Mouse (Mus musculus) adrenal gland, adult (tissue): ENCODE data around the gene Macf1.
"Not testable (repeated sequence)": the region's sequence is repeated elsewhere in the genome, so short reads cannot be mapped to it uniquely, and the experiment has no call there.

Experiments used
- DNase-seq, 2 experiments: peaks; one replicate each; pipeline ENCODE4 v3.0.0; 2022 to 2023; ENCODE audit warnings: low spot score in 1 of 2; ENCODE audit not compliant: inconsistent age in 2 of 2

Gene Macf1

DNA sequence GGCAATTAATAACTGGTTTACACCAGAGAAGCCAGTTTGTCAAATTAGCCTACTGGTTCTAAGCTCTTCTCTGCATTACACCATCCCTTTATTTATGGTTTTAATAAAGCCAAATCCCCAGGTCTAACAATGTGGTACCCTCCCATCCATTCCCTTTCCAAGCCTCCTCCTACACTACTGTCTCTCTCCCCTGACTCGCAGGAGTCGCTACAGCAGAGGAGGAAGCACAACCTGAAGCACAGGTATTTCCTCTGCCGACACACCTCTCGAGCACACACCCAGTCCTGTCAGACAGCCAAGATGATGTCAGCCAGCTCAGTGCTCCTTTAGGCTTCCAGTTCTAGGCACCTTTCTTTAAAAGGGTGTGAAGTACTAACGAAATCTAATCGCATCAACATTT lies 47.0 kb downstream of the Macf1 start:
- no peak for DNase-seq

DNA sequence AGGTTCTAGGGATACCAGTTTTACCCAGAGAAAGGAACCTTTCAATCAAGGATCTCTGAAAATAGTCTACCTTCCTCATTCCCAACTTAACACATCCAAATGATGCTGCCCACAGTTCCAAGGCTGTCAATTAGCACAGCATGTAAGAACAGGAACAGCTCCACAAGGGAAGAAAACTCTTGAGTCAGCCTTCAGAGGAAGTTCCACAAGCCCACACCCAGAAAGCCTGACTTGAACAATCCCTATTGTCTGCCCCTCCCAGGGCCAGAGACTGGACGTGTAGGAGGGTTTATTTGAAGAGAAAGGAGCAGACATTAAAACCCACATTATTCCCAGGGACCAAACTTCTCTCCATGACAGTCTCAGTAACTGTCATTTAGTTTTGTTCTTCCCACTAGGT lies 48.7 kb downstream of the Macf1 start:
- no peak for DNase-seq

DNA sequence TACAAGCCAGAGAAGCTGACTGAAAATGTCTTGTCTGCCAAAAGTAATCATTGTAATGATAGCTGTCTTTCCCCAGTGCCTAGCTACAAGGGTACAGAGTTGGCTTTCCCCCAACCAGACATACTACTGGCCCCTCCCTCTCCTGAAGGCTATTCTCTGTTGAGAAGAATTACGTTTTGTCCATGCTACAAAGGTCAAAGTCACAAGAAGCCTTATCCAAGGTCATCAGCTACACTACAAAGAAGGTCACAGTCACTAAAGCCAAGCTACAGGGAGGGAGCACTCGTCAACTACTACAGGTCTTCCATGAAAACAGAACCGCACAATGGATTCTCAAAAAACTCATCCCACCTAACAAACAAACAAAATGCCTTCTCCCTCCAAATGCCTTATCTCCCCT lies 49.7 kb downstream of the Macf1 start:
- peak; percentile 55 to 87 for DNase-seq

DNA sequence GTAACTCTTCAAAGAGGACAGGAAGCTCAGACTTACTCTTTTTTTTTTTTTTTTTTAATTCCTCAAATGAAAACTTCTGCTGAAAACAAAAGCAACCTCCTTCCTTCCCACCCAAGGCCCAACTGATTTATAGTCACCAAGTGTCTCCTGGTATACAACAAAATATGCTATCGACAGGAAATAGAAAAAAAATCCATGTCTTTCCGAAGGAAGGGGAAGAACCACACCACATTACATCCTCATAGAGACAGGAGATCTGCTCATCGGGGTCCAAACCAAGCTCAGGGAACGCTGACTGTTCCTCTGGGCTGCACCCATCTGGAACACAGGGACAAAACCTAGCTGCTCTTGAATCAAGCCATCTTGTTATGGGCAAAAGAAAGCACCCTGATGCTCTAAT lies 50.3 kb downstream of the Macf1 start:
- DNase-seq, result no peak

DNA sequence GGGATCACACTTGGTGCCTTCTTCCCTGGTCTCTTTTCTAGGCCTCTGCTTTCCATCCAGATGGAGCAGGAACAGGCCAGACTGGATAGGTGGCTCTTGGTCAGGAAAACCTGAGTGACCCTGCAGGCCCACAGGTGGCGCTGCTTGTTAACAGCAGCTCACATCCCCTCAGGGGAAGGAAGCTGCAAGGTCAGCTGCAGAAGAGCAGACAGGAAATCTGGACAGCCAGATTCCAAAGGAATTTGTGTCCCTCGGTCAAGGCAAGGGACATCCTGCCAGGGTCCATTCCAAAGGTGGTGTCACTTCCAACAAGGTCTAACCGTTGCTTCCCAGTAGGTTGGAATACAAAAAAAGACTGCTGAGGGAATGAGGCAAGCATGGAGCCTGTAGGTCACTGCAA lies 50.8 kb downstream of the Macf1 start:
- peak; percentile 89 to 93 for DNase-seq

DNA sequence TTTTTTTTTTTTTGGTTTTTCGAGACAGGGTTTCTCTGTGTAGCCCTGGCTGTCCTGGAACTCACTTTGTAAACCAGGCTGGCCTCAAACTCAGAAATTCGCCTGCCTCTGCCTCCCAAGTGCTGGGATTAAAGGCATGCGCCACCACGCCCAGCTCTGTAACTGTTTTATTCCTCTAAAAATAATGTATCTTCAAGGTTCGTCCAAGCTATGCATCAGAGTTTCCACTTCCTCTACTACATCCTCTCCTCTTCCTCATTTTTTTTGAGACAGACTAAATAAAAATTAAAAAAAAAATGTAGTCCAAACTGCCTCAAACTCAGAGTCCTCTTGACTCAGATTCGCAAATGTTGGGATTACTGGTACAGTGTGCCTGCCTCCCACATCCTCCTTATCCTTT lies 52.0 kb downstream of the Macf1 start:
- DNase-seq, result not testable (repeated sequence)

DNA sequence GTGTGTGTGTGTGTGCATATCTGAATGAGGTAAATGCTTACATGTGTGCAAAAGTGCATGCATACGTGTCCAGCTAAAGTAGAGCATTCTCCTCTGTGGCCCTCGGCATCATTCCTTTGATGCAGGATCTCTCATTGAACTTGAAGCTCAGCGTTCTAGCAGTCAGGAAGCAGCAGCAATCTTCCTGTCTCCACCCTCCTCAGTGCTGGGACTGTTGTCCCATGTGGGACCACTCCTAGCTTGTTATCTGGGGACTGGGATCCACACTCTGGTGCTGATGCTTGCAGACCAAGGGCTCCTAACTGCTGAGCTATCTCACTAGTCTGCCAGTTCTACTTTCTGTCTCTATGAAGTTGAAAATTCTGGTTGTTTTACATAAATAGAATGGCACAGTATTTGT lies 52.5 kb downstream of the Macf1 start:
- no peak for DNase-seq

DNA sequence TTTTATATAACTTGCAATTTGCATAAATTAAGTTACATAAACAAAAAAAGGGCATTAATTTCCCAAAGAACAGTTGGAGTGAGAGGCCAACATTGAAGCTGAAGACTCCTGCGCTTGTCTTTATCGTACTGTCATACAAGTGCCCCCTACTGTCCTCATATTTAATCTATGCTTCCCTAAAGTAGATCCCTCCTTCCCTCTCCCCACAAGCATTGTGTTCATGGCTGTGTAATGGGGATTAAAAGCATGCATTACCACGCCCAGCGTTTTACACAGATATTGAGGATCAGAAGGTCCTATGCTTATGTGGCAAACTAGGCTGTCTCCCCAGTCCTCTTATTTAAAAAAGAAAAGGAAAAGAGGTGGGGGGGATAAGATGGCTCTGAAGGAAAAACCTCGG lies 56.5 kb downstream of the Macf1 start:
- no peak for DNase-seq

DNA sequence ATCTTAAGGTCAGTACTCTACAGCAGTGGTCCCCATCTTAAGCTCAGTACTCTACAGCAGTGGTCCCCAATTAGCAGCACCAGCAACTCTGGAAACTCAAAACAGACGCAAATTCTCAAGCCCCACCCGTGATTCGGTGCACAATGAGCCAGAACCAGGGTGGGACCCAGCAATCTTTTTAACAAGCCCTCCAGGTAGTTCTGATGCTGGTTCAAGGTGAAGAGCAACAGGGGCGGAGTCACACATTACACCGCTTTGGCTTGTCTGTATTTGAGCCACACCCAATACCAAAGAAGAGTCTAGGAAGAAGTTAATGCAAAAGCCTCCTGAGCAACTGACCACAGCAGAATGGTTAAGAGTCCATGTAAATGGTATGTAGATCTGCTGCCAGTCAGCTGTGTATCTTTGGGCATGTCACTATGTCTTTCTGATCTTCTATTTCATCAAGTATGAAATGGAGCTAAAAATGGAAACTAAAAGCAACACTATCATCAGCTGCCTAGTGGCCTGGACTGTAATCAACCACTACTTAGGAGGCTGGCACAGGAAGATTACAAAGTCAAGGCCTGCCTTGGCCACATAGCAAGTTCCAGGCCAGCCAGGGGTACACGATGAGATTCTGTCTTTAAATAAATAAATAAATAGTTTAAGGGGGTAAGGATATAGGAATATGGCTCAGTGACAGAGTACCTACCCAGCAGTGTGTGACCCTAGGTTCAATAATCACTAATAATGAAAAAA lies 58.7 kb downstream of the Macf1 start:
- no peak for DNase-seq

DNA sequence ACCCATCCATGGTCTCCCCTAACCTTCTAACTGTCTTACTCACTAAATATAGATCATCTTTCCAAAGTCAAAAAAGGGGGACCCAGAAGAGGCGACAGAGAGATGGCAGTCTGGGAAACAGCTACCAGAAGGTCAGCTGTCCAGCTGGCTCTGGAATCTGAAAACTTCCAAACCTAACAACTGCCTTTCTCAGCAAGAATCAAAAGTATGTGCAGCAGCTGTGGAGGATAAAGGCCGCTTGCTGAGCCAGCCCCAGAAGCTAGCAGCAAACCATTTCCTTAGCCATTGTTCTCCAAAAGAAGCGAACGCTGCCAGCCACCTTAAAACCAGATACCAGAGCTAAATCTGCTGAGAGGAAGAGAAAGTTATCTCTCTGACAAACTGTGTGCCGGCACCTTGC lies 59.7 kb downstream of the Macf1 start:
- peak in 1 of 2 experiments; percentile 52 for DNase-seq

DNA sequence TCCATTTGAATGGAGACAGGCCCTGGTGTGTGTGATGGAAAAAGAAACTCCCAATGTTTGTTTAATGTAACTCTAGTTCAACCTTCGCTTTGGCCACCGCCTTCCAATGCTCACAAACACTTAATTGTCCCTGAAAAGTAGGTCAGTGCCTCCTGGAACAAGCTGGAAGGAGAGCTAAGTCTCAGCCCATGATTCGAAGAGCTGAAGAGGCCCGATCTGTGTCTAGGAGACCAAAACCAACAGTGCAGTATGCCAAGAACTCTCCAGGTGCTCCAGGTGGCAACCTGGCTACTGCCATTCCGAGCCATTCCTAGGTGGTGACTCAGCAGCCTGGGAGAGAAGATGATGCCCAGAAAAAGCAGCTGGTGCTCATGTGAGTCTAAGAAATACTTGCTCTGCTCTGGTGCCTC lies 60.4 kb downstream of the Macf1 start:
- peak in 1 of 2 experiments; percentile 64 for DNase-seq

DNA sequence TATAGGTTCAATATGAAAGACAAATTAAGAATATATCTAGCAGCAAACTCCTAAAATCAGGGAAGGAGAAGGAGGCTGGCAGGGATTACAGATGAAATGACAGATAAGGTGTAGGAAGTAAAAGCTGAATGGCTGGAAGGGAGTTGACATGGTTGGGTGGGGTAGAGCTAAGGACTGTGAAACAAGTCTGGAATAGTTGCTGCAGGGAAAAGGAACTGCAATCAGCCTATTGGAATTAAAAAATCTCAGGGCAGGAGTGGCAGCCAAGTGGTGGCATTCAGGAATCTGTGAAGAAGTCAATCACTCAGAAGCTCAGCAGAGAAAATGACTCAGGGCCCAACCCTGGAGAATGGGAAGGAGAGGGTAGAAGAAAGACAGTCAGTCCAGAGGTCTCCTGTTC lies 62.4 kb downstream of the Macf1 start:
- no peak for DNase-seq

DNA sequence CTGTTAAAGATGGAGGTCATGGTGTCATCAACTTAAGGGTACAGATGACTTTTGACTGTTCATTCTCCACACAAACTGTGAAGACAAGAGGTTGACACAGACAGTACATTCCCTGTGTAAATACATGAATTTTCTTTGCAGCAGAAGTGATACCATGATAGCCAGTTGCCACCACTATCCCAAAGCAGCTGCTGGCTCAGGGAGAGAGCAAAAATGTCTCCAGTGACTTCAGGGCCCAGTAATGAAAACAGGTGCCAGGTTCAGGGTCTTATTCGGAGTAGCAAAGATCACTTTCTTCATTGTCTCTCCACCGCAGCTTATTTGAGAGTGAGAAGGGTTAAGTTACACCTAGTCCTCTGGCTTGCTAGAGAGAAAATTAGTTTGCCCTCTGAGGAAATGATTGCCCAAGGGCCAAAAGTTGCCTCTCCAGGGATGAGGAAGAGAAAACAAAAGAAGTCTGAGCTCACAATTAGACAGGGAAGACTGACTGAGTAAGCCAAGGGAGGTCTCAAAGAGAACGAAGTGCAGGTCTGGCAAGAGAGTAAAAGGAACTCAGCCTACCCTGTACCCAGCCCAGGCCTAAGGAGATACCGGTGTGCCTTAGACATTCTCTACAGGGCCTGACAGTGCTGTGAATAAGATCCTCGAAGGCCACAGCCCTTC lies 66.3 kb downstream of the Macf1 start:
- no peak for DNase-seq

DNA sequence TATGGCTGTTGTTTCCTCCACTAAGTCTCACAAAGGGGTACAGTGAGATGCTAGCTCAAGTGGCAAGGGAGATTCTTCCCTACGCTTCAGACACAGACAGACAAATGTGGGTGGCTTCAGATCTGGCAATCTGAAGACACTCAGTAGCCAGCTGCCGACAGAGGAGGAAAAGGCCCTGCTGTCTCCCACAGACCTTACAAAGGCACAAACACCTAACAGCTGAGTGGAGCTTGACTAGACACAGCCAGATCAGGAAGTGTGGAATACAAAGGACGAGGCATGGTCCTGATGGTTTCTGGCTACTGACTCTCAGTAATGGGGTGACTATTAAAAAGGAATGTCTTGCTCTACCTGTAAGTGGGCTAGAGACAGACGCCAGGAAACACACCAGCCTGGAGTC lies 67.2 kb downstream of the Macf1 start:
- no peak for DNase-seq

DNA sequence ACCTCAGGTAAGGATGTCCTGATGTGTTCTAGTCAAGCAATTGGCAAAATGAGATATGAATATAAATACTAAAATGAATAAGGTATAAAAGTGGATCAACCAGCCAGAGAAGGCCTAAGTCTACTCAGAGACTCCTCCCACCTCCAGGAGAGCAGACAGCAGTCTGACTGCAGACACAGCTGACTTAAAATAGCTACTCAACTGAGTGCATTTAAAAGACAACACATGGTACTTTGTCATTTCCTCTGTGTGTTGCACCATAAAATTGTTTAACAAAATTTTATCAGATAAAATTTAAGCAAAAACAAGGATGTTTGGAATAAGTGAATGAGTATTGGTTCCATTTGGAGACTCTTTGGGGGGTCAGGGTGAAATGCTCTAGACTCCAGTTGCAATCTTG lies 67.7 kb downstream of the Macf1 start:
- DNase-seq, result no peak

DNA sequence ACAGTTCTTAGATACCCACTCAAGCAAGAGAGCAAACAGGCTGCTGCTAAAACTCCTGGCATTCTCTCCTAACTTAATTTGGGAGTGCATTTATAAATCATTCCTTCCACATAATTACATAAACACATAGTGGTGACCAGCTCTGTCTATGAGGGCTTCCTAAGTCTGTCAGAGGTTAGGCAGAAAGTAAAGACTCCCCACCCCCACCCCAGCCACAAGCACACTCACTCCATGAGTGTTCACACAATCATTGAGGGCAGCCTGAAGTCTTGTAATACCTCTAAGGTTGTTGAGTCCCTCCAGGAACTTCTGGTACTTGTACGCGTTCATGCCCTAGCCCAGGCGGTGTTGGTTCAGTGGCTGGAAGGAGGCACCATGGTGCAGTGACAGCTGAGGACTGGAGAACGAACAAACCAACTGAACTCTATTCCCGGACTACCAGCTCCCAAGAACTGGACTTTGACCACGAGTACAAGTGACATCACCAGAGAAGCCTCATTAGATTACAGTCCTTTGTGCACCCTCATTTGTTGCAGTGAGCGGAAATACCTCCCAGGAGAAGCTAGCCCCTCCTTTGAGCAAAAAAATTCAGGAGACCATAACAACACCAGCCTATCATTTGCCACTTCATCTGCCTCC lies 70.7 kb downstream of the Macf1 start:
- no peak for DNase-seq

DNA sequence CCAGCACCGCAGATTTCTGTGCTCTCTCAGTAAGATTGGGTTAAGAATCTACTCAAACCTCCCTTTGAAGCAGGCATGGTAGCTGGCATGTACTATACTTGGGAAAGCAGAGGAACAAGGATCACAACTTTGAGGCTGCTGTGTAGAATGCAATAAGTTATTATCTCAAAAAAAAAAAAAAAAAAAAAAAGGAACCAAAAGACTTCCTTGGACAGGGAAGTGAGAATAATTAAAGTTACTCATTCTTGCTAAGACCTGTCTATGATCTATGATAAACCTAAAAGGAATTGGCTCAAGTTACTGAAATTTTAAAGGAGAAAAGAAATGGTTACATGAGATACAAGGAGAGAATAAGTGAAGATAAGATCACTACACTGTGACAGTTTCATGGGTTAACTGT lies 72.2 kb downstream of the Macf1 start:
- no peak for DNase-seq

DNA sequence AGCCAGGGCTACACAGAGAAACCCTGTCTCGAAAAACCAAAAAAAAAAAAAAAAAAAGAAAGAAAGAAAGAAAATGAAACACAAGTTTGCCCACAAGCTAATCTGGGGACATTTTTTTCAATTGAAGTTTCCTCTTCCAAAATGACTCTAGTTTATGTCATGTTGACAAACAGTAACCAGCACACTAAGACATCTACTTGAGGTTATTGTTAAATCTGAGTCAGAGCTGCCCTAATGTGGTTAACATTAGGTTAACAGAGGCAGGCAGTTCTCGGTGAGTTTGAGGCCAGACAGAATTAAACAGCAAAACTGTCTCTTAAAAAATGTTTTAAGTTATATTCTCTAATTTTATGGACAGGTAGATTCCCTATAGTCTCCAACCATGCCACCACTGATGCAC lies 72.9 kb downstream of the Macf1 start:
- no peak for DNase-seq

DNA sequence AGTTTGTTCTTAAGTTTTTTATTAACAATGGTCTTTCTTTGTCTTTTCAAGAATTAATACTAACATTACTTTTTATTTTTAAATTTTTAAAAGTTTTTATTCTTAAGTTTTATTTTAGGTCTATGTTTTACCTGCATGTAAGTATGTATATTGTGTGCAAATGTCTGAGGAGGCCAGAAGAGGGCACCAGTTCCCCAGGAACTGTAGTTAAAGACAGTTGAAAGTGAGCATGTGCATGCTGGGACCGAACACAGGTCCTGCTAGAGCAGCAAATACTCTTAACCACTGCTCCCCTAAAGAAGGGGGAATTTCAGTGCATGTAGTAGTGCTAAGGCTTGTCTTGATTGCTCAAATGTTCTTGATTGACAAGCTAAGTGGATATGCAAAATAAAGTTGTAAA lies 77.0 kb downstream of the Macf1 start:
- peak in 1 of 2 experiments; percentile 50 for DNase-seq

DNA sequence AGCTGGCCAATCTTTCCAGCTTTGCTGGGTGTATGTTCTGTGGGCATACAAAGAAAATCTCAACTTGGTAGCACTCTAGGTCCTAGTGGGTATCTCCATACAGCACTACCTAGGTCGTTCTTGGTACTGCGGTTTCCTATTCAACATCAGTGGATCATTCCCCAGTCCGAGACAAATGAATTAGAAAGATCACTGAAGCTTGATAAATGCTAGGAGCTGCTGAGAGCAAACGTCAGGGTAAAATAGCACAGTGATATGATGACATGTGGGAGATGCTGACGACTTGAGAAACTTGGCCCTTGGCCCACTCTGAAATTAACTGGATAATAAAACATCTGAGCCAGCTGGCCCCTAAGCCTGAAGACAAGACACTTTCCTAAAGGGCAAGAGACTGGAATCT lies 78.2 kb downstream of the Macf1 start:
- DNase-seq, result no peak

DNA sequence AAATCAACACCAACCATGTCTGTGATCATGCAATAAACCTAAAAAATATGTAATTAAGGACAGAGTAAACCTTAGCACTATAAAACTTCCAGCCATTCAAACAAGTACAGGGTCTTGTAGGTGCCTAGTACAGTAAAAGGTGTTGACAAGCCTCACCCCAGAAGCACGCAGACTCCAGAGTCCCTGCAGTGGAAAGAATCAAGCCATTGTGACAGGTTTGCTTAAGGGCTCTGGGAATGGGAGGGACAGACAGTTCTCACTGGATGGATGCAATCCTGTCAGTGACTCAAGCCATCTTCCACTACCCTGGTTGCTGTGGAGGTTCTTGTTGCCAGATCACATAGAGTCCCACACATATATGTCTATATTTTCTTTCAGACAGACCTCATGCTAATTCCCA lies 78.9 kb downstream of the Macf1 start:
- no peak for DNase-seq

DNA sequence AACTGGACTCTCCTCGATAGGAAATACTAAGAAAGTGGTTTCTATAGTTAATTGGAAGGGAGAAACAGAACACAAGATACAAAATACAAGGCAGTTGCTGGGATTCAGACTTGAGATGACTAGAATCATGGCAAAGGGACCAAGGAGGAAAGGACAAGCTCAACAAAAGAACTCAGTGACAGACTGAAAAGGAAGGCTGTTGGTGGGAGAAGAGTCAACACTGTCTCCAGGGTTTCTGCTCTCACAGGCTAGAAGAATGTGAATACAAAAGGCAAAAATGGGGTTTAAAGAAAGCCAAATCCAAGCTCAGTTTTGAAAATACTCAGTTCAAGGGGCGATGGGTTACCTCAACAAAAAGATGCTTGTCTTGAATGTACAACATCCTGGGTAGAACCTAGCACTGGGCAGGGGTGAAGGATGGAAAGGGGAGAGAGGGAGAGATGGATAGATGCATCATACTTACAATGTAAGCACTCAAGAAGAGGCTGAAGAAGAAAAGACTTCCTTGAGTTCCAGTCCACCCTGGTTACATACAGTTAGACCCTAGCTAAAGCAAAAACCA lies 81.4 kb downstream of the Macf1 start:
- DNase-seq, result no peak
